Mouse (Mus musculus) liver, postnatal 0 days (tissue): ENCODE data around the gene Stard5. TPM values are rescaled to one million over a fixed set of nuclear protein-coding genes. Genes with fewer than 3 reads are reported as not detected.

Source experiments
- ATAC-seq: fragments of 200-750 bp; cut with Nextera tagmentation; 2 replicates; pipeline ENCODE4 v1.8.0; 2017; ENCODE audit warnings: mild to moderate bottlenecking, moderate library complexity
- DNase-seq: peaks from one replicate; pipeline ENCODE4 v3.0.0-alpha.2; 2016
- H3K27ac ChIP-seq: fragments of 300-500 bp; sonication (generic); 2 replicates; pipeline ENCODE4 v1.5.1; 2014; ENCODE audit warnings: antibody characterized with exemption, moderate library complexity, mild to moderate bottlenecking, low read depth
- H3K27me3 ChIP-seq: fragments of 300-500 bp; sonication (generic); 2 replicates; pipeline ENCODE4 v1.6.1; 2014; ENCODE audit warnings: low read length, control low read depth, mixed read lengths; ENCODE audit not compliant: insufficient read depth
- H3K36me3 ChIP-seq: fragments of 300-500 bp; sonication (generic); replicated peaks from 2 replicates; pipeline ENCODE4 v1.6.1; 2014; ENCODE audit warnings: mild to moderate bottlenecking, control low read depth, low read length, moderate library complexity, mixed read lengths; ENCODE audit not compliant: insufficient read depth
- H3K4me1 ChIP-seq: fragments of 300-500 bp; sonication (generic); 2 replicates; pipeline ENCODE4 v1.6.1; 2014; ENCODE audit warnings: antibody characterized with exemption, mild to moderate bottlenecking, control low read depth; ENCODE audit not compliant: insufficient read depth
- H3K4me2 ChIP-seq: fragments of 300-500 bp; sonication (generic); 2 replicates; pipeline ENCODE4 v1.6.1; 2014; ENCODE audit warnings: low read depth, mild to moderate bottlenecking, low read length, moderate library complexity, mixed read lengths
- H3K4me3 ChIP-seq: fragments of 300-500 bp; sonication (generic); 2 replicates; pipeline ENCODE4 v1.5.1; 2014; ENCODE audit warnings: low read depth, low read length
- H3K9ac ChIP-seq: fragments of 300-500 bp; sonication (generic); replicated peaks from 2 replicates; pipeline ENCODE4 v1.6.1; 2014; ENCODE audit warnings: mild to moderate bottlenecking, moderate library complexity
- H3K9me3 ChIP-seq: fragments of 300-500 bp; sonication (generic); 2 replicates; pipeline ENCODE4 v1.6.1; 2016; ENCODE audit warnings: mild to moderate bottlenecking, control low read depth, low read length, mixed read lengths
- CTCF ChIP-seq: sonication (generic); IDR thresholded peaks from 2 replicates; pipeline ENCODE4 v1.5.1; 2016; ENCODE audit warnings: antibody characterized with exemption, low read depth
- EP300 ChIP-seq: IDR thresholded peaks from 2 replicates; pipeline ENCODE4 v1.6.1; 2016; ENCODE audit warnings: antibody characterized with exemption, low read depth, mild to moderate bottlenecking
- WGBS: fragments of 180-500 bp; shearing (Covaris S2); extraction: QIAGEN DNeasy Blood & Tissue Kit; methylation state at CpG from one replicate; pipeline ENCODE4 v1.1.7; 2014; ENCODE audit not compliant: insufficient replicate concordance; 5-methylcytosine and 5-hydroxymethylcytosine counted together
- polyA plus RNA-seq: library from polyadenylated mRNA; unstranded; fragments of >200 nt; fragmentation: Nextera tagmentation; extraction: Ambion mirVana; gene quantifications from 2 replicates; pipeline ENCODE4 v1.2.1, GENCODE M21; 2015

Gene Stard5
- polyA plus RNA-seq, 1 experiment from 2014 or later = 63.2 TPM

GRCm38 (mm10) chr7:83637781-83638583 is 6.2 kb downstream of the Stard5 start:
- peak overlapping the region; percentile 77 for H3K27ac ChIP-seq
- peak; percentile 88 for ATAC-seq

GRCm38 (mm10) chr7:83639084-83639483 is 7.3 kb downstream of the Stard5 start:
- H3K4me1 ChIP-seq = peaks cover 12% of the 10 kb centered on the region
- no peaks in the 10 kb centered on the region for H3K9me3 ChIP-seq
- peaks cover 62% of the 10 kb centered on the region for H3K36me3 ChIP-seq
- H3K4me3 ChIP-seq = no peak overlapping the region
- no peak overlapping the region for H3K9ac ChIP-seq
- no peak for TF ChIP-seq CTCF
- TF ChIP-seq EP300 = no peak
- ATAC-seq = no peak
- no peak overlapping the region for H3K4me2 ChIP-seq
- DNase-seq = no peak
- no peak overlapping the region for H3K27ac ChIP-seq
- no peaks in the 10 kb centered on the region for H3K27me3 ChIP-seq
- WGBS = 49% methylated on average over 3 of the region's 3 CpGs

More at GRCm38 (mm10) chr7:83637781-83638583, 6.2 kb downstream of the Stard5 start:
- H3K4me1 ChIP-seq = peaks cover 17% of the 10 kb centered on the region
- no peak overlapping the region for H3K4me2 ChIP-seq
- no peak overlapping the region for H3K4me3 ChIP-seq
- peaks cover 52% of the 10 kb centered on the region for H3K36me3 ChIP-seq
- WGBS = 73% methylated on average over 8 of the region's 8 CpGs
- no peaks in the 10 kb centered on the region for H3K9me3 ChIP-seq
- no peak overlapping the region for H3K9ac ChIP-seq
- DNase-seq = no peak
- TF ChIP-seq CTCF (no peak), EP300 (no peak)
- H3K27me3 ChIP-seq = no peaks in the 10 kb centered on the region

GRCm38 (mm10) chr7:83640581-83640980 is 8.8 kb downstream of the Stard5 start:
- 88% methylated on average over 5 of the region's 5 CpGs for WGBS
- TF ChIP-seq EP300 (no peak), CTCF (no peak)
- no peak for DNase-seq
- Histone ChIP-seq H3K27me3 (no peaks in the 10 kb centered on the region), H3K4me2 (no peak overlapping the region), H3K4me1 (peaks cover 9% of the 10 kb centered on the region), H3K9ac (no peak overlapping the region), H3K9me3 (no peaks in the 10 kb centered on the region), H3K27ac (no peak overlapping the region), H3K36me3 (peaks cover 67% of the 10 kb centered on the region), H3K4me3 (no peak overlapping the region)
- ATAC-seq = no peak

- no peak overlapping the region for H3K4me2 ChIP-seq
- ATAC-seq (no peak), DNase-seq (no peak)
- no peaks in the 10 kb centered on the region for H3K27me3 ChIP-seq
- peaks cover 9% of the 10 kb centered on the region for H3K4me1 ChIP-seq
- no peak overlapping the region for H3K4me3 ChIP-seq
- no peak for TF ChIP-seq CTCF
- WGBS = 73% methylated on average over 2 of the region's 2 CpGs
- H3K27ac ChIP-seq = no peak overlapping the region
- peaks cover 65% of the 10 kb centered on the region for H3K36me3 ChIP-seq
- H3K9ac ChIP-seq = no peak overlapping the region
- H3K9me3 ChIP-seq = no peaks in the 10 kb centered on the region
Observed at GRCm38 (mm10) chr7:83641163-83641562, 9.4 kb downstream of the Stard5 start.

- Histone ChIP-seq H3K27ac (no peak overlapping the region), H3K36me3 (peaks cover 56% of the 10 kb centered on the region), H3K4me2 (no peak overlapping the region), H3K4me3 (no peak overlapping the region), H3K27me3 (no peaks in the 10 kb centered on the region), H3K4me1 (peaks cover 12% of the 10 kb centered on the region), H3K9me3 (no peaks in the 10 kb centered on the region), H3K9ac (no peak overlapping the region)
- 82% methylated on average over 6 of the region's 6 CpGs for WGBS
- DNase-seq (no peak), ATAC-seq (no peak)
- no peak for TF ChIP-seq CTCF
- TF ChIP-seq EP300 = no peak
Observed at GRCm38 (mm10) chr7:83643581-83643980, 11.8 kb downstream of the Stard5 start.

GRCm38 (mm10) chr7:83644761-83645160 is 13.0 kb downstream of the Stard5 start:
- H3K4me2 ChIP-seq = no peak overlapping the region
- H3K4me3 ChIP-seq = no peak overlapping the region
- DNase-seq = no peak

More at GRCm38 (mm10) chr7:83644761-83645160, 13.0 kb downstream of the Stard5 start:
- H3K4me1 ChIP-seq = peaks cover 14% of the 10 kb centered on the region
- peak; percentile 1; the same call in 1 of the 2 replicates for ATAC-seq
- H3K9ac ChIP-seq = no peak overlapping the region
- TF ChIP-seq EP300 = no peak
- no peak for TF ChIP-seq CTCF
- peaks cover 58% of the 10 kb centered on the region for H3K36me3 ChIP-seq
- H3K9me3 ChIP-seq = no peaks in the 10 kb centered on the region
- no peaks in the 10 kb centered on the region for H3K27me3 ChIP-seq
- H3K27ac ChIP-seq = no peak overlapping the region
- 82% methylated on average over 2 of the region's 2 CpGs for WGBS
